Mouse (Mus musculus): ENCODE results near the gene Gphb5. TPM values are rescaled to one million over a fixed set of nuclear protein-coding genes. Genes with fewer than 3 reads are reported as not detected.

Gene Gphb5
- total and polyA plus RNA-seq, 2 experiments from 2014 or later = not detected

GRCm38 (mm10) chr12:75429685-75430396, 13.3 kb upstream of the Gphb5 start:
- TF ChIP-seq CTCF (IDR thresholded peaks at IDR 0.05; ENCODE audit: low read depth) = no peak
- no peak for TF ChIP-seq EP300 (IDR thresholded peaks at IDR 0.05; ENCODE audit: low read depth)
- Histone ChIP-seq H3K4me3 (ENCODE audit: low read depth, low read length) (no peak overlapping the region), H3K9ac (replicated peaks; ENCODE audit: low read depth, low read length) (no peak overlapping the region), H3K27me3 (ENCODE audit: control insufficient read depth, insufficient read depth, low read length) (no peaks in the 10 kb centered on the region), H3K4me1 (ENCODE audit: control insufficient read depth, insufficient read depth) (no peaks in the 10 kb centered on the region), H3K9me3 (replicated peaks; ENCODE audit: control insufficient read depth, low read length) (peaks cover 12% of the 10 kb centered on the region; the same call in 1 of the 2 replicates), H3K27ac (ENCODE audit: low read depth) (no peak overlapping the region), H3K4me2 (ENCODE audit: low read depth, low read length) (no peak overlapping the region), H3K36me3 (replicated peaks; ENCODE audit: control insufficient read depth, insufficient read depth, low read length) (no peaks in the 10 kb centered on the region)
- ATAC-seq (ENCODE audit: insufficient read depth, low read depth) (no peak), DNase-seq (ENCODE audit: low spot score) (no peak)
- WGBS = 69% methylated on average over 1 of the region's 1 CpGs

- H3K4me2 ChIP-seq (ENCODE audit: low read depth, low read length) = no peak overlapping the region
- H3K36me3 ChIP-seq (replicated peaks; ENCODE audit: control insufficient read depth, insufficient read depth, low read length) = no peaks in the 10 kb centered on the region
- no peaks in the 10 kb centered on the region for H3K4me1 ChIP-seq (ENCODE audit: control insufficient read depth, insufficient read depth)
- TF ChIP-seq EP300 (IDR thresholded peaks at IDR 0.05; ENCODE audit: low read depth) (no peak), CTCF (IDR thresholded peaks at IDR 0.05; ENCODE audit: low read depth) (no peak)
- H3K27me3 ChIP-seq (ENCODE audit: control insufficient read depth, insufficient read depth, low read length) = no peaks in the 10 kb centered on the region
- no peak for ATAC-seq (ENCODE audit: insufficient read depth, low read depth)
- H3K9me3 ChIP-seq (replicated peaks; ENCODE audit: control insufficient read depth, low read length) = peaks cover 12% of the 10 kb centered on the region; the same call in 1 of the 2 replicates
- no peak overlapping the region for H3K27ac ChIP-seq (ENCODE audit: low read depth)
- no peak for DNase-seq (ENCODE audit: low spot score)
- 87% methylated on average over 6 of the region's 6 CpGs for WGBS
- H3K9ac ChIP-seq (replicated peaks; ENCODE audit: low read depth, low read length) = no peak overlapping the region
- no peak overlapping the region for H3K4me3 ChIP-seq (ENCODE audit: low read depth, low read length)
These were observed 12.1 kb upstream of the Gphb5 start for GRCm38 (mm10) chr12:75428719-75429118.

GRCm38 (mm10) chr12:75425882-75426281, 9.3 kb upstream of the Gphb5 start:
- Histone ChIP-seq H3K4me2 (ENCODE audit: low read depth, low read length) (no peak overlapping the region), H3K4me3 (ENCODE audit: low read depth, low read length) (no peak overlapping the region), H3K36me3 (replicated peaks; ENCODE audit: control insufficient read depth, insufficient read depth, low read length) (no peaks in the 10 kb centered on the region), H3K9me3 (replicated peaks; ENCODE audit: control insufficient read depth, low read length) (no peaks in the 10 kb centered on the region), H3K9ac (replicated peaks; ENCODE audit: low read depth, low read length) (no peak overlapping the region), H3K27me3 (ENCODE audit: control insufficient read depth, insufficient read depth, low read length) (no peaks in the 10 kb centered on the region), H3K4me1 (ENCODE audit: control insufficient read depth, insufficient read depth) (no peaks in the 10 kb centered on the region), H3K27ac (ENCODE audit: low read depth) (no peak overlapping the region)
- ATAC-seq (ENCODE audit: insufficient read depth, low read depth) (no peak), DNase-seq (ENCODE audit: low spot score) (no peak)
- WGBS = 74% methylated on average over 7 of the region's 7 CpGs
- no peak for TF ChIP-seq CTCF (IDR thresholded peaks at IDR 0.05; ENCODE audit: low read depth)
- no peak for TF ChIP-seq EP300 (IDR thresholded peaks at IDR 0.05; ENCODE audit: low read depth)

DNA sequence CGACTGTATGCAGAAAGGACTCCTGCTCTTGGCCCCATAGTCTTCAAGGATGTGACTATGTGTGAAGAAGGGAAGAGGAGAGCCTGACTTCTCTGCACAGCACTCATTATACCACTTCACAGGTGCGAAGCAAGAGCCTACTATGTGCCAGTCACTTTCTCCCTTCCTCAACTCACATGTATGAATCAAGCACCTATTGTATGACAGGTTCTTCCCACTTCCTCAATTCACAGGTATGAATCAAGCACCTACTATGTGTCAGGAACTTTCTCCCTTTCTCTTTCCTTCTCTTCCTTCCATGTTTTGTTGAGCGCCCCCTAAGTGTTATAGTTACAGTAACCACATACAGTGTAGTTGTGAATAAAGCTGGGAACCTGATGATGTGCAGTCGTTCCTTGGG, 8.2 kb upstream of the Gphb5 start:
- no peak overlapping the region for H3K9ac ChIP-seq (replicated peaks; ENCODE audit: low read depth, low read length)
- H3K27ac ChIP-seq (ENCODE audit: low read depth) = no peak overlapping the region
- no peak overlapping the region for H3K4me3 ChIP-seq (ENCODE audit: low read depth, low read length)
- H3K9me3 ChIP-seq (replicated peaks; ENCODE audit: control insufficient read depth, low read length) = no peaks in the 10 kb centered on the region
- ATAC-seq (ENCODE audit: insufficient read depth, low read depth) (no peak), DNase-seq (ENCODE audit: low spot score) (no peak)
- H3K27me3 ChIP-seq (ENCODE audit: control insufficient read depth, insufficient read depth, low read length) = no peaks in the 10 kb centered on the region
- TF ChIP-seq CTCF (IDR thresholded peaks at IDR 0.05; ENCODE audit: low read depth) (no peak), EP300 (IDR thresholded peaks at IDR 0.05; ENCODE audit: low read depth) (no peak)
- H3K4me2 ChIP-seq (ENCODE audit: low read depth, low read length) = no peak overlapping the region
- no peaks in the 10 kb centered on the region for H3K4me1 ChIP-seq (ENCODE audit: control insufficient read depth, insufficient read depth)
- no peaks in the 10 kb centered on the region for H3K36me3 ChIP-seq (replicated peaks; ENCODE audit: control insufficient read depth, insufficient read depth, low read length)
- 75% methylated on average over 4 of the region's 4 CpGs for WGBS

DNA sequence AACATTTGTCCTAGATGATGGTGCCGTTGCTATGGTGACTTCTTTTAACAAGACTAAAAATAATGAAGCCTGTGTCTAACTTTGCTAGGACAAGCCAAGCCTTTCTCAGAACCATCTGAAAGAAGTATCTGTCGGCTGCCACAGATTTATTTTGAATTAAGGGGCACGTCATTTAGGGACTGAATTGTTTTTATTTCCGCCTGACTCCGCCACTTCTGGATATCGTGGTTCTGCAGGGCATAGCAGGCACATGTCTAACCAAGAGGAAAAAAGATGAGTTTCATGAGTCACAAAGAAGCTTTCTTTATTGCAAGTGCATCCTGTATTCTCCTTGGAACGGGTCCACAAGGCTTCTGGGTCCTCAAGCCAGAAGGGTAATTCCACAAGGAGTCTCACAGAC, 7.8 kb upstream of the Gphb5 start:
- H3K36me3 ChIP-seq (replicated peaks; ENCODE audit: control insufficient read depth, insufficient read depth, low read length) = no peaks in the 10 kb centered on the region
- no peaks in the 10 kb centered on the region for H3K27me3 ChIP-seq (ENCODE audit: control insufficient read depth, insufficient read depth, low read length)
- no peak overlapping the region for H3K4me3 ChIP-seq (ENCODE audit: low read depth, low read length)
- ATAC-seq (ENCODE audit: insufficient read depth, low read depth) (no peak), DNase-seq (ENCODE audit: low spot score) (no peak)
- no peak for TF ChIP-seq EP300 (IDR thresholded peaks at IDR 0.05; ENCODE audit: low read depth)
- TF ChIP-seq CTCF (IDR thresholded peaks at IDR 0.05; ENCODE audit: low read depth) = no peak
- H3K4me2 ChIP-seq (ENCODE audit: low read depth, low read length) = no peak overlapping the region
- H3K27ac ChIP-seq (ENCODE audit: low read depth) = no peak overlapping the region
- no peaks in the 10 kb centered on the region for H3K9me3 ChIP-seq (replicated peaks; ENCODE audit: control insufficient read depth, low read length)
- WGBS = 59% methylated on average over 7 of the region's 7 CpGs
- no peaks in the 10 kb centered on the region for H3K4me1 ChIP-seq (ENCODE audit: control insufficient read depth, insufficient read depth)
- H3K9ac ChIP-seq (replicated peaks; ENCODE audit: low read depth, low read length) = no peak overlapping the region

DNA sequence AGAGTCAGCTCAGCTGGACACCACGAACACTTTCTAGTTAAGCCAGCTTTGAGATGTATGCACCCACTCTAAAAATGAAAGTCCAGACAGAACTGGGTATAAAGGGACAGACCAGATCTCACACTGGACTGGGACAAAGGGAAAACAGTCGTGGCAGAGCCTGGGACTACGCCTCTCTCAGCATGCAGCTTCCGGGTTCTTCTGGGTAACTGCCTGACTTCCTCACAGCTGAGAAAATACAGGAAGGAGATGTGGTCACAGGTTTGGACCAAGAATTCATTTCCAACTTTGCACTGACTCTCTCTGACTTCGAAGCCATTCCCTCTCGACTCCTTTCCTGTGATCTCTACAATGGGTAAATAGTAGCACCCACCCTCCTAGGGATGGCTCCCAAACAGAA, 1.6 kb downstream of the Gphb5 start:
- H3K27ac ChIP-seq (ENCODE audit: low read depth) = no peak overlapping the region
- H3K27me3 ChIP-seq (ENCODE audit: control insufficient read depth, insufficient read depth, low read length) = no peaks in the 10 kb centered on the region
- ATAC-seq (ENCODE audit: insufficient read depth, low read depth) = no peak
- no peak for DNase-seq (ENCODE audit: low spot score)
- no peak for TF ChIP-seq EP300 (IDR thresholded peaks at IDR 0.05; ENCODE audit: low read depth)
- no peak for TF ChIP-seq CTCF (IDR thresholded peaks at IDR 0.05; ENCODE audit: low read depth)
- H3K4me3 ChIP-seq (ENCODE audit: low read depth, low read length) = no peak overlapping the region
- H3K9me3 ChIP-seq (replicated peaks; ENCODE audit: control insufficient read depth, low read length) = no peaks in the 10 kb centered on the region
- H3K36me3 ChIP-seq (replicated peaks; ENCODE audit: control insufficient read depth, insufficient read depth, low read length) = no peaks in the 10 kb centered on the region
- 58% methylated on average over 6 of the region's 6 CpGs for WGBS
- no peaks in the 10 kb centered on the region for H3K4me1 ChIP-seq (ENCODE audit: control insufficient read depth, insufficient read depth)
- H3K4me2 ChIP-seq (ENCODE audit: low read depth, low read length) = no peak overlapping the region
- H3K9ac ChIP-seq (replicated peaks; ENCODE audit: low read depth, low read length) = no peak overlapping the region

Data from heart, postnatal 0 days (tissue).